Mouse (Mus musculus) embryonic facial prominence, embryonic 13.5 days (tissue): ENCODE data around the gene Hsd17b10. TPM values are rescaled to one million over a fixed set of nuclear protein-coding genes. Genes with fewer than 3 reads are reported as not detected.

Experiments
- ATAC-seq: fragments of 200-750 bp; cut with Nextera tagmentation; 2 replicates; pipeline ENCODE4 v1.8.0; 2017; ENCODE audit warnings: low read depth; ENCODE audit not compliant: insufficient number of reproducible peaks, insufficient read depth, low FRiP score, low TSS enrichment
- H3K27ac ChIP-seq: fragments of 300-500 bp; sonication (generic); 2 replicates; pipeline ENCODE4 v1.5.1; 2015; ENCODE audit warnings: moderate library complexity, mild to moderate bottlenecking, inconsistent platforms
- H3K27me3 ChIP-seq: fragments of 300-500 bp; sonication (generic); 2 replicates; pipeline ENCODE4 v1.6.1; 2015; ENCODE audit warnings: mild to moderate bottlenecking, inconsistent platforms
- H3K36me3 ChIP-seq: fragments of 300-500 bp; sonication (generic); 2 replicates; pipeline ENCODE4 v1.6.1; 2015; ENCODE audit warnings: mild to moderate bottlenecking, inconsistent platforms
- H3K4me1 ChIP-seq: fragments of 300-500 bp; sonication (generic); 2 replicates; pipeline ENCODE4 v1.6.1; 2015; ENCODE audit warnings: inconsistent platforms
- H3K4me2 ChIP-seq: fragments of 300-500 bp; sonication (generic); 2 replicates; pipeline ENCODE4 v1.6.1; 2015; ENCODE audit warnings: moderate library complexity, mild to moderate bottlenecking, inconsistent platforms
- H3K4me3 ChIP-seq: fragments of 300-500 bp; sonication (generic); 2 replicates; pipeline ENCODE4 v1.5.1; 2015; ENCODE audit warnings: mild to moderate bottlenecking, inconsistent platforms
- H3K9ac ChIP-seq: fragments of 300-500 bp; sonication (generic); 2 replicates; pipeline ENCODE4 v1.6.1; 2015; ENCODE audit warnings: mild to moderate bottlenecking, inconsistent platforms
- H3K9me3 ChIP-seq: fragments of 300-500 bp; sonication (generic); 2 replicates; pipeline ENCODE4 v1.6.1; 2016; ENCODE audit warnings: inconsistent platforms
- WGBS: fragments of 180-500 bp; shearing (Covaris S2); methylation state at CpG from one replicate; pipeline ENCODE4 v1.1.7; 2015; ENCODE audit warnings: mixed read lengths; 5-methylcytosine and 5-hydroxymethylcytosine counted together
- polyA plus RNA-seq: library from polyadenylated mRNA; unstranded; fragments of >200 nt; fragmentation: Nextera tagmentation; extraction: Ambion mirVana; gene quantifications from 2 replicates; pipeline ENCODE4 v1.2.1, GENCODE M21; 2015

Hsd17b10 gene
- 223 and 247 TPM in 2 replicates for polyA plus RNA-seq

GRCm38 (mm10) chrX:152001737-152002710 lies at the start of gene Hsd17b10:
TSS of gene Hsd17b10 (plus strand) at chrX:152001845.
- peak within 1 kb of the TSS; percentile 68 for H3K9ac ChIP-seq
- 26% methylated on average over 39 of the region's 41 CpGs for WGBS
- H3K4me2 ChIP-seq, result peak within 1 kb of the TSS; percentile 63
- H3K27ac ChIP-seq, result peak within 1 kb of the TSS; percentile 75
- ATAC-seq, result peak; percentile 96
- peak within 1 kb of the TSS; percentile 54 for H3K4me3 ChIP-seq
- H3K36me3 ChIP-seq, result peaks cover 16% of the 10 kb centered on the region
- H3K4me1 ChIP-seq, result no peaks in the 10 kb centered on the region
- H3K27me3 ChIP-seq, result peaks cover 81% of the 10 kb centered on the region
- H3K9me3 ChIP-seq, result no peaks in the 10 kb centered on the region

DNA sequence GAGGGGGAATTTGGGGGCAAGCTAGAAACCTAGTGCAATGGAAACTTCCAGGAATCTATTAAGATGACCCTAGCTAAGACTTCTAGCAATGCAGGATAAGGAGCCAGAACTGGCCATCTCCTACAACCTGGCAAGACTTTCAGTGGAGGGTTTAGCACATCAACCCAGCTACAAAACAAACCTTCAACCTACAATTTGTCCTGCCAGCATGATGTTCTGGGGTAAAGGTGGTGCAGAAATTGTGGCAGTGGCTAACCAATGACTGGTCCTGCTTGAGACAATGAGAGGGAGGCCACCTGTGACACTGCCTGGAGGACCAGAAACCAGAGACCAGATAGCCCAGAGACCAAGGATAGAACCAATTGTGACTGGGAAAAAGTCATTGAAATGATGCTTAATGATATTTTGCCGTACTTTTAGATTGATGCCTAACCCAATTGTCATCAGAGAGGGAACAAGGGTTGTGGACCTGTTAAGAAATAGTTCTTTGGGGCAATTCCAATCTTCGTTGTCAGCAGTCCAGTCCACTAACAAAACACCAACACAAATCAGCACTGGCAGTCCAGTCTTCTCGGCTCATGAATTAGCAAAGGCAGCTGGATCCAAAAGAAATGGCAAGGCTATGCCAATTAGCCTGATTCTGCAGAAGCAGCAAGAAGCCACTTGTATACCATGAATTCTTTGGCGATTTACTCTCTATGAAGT lies 2.5 kb upstream of the Hsd17b10 start:
- Histone ChIP-seq H3K4me1 (no peaks in the 10 kb centered on the region), H3K9ac (no peak overlapping the region), H3K4me3 (no peak overlapping the region), H3K9me3 (no peaks in the 10 kb centered on the region), H3K27ac (no peak overlapping the region), H3K36me3 (peaks cover 5% of the 10 kb centered on the region; the same call in 1 of the 2 replicates), H3K27me3 (peaks cover 71% of the 10 kb centered on the region), H3K4me2 (no peak overlapping the region)
- WGBS, result 68% methylated on average over 4 of the region's 4 CpGs
- no peak for ATAC-seq

- 33% methylated on average over 9 of the region's 9 CpGs for WGBS
- no peaks in the 10 kb centered on the region for H3K4me1 ChIP-seq
- H3K4me2 ChIP-seq, result peak overlapping the region; percentile 63
- peaks cover 16% of the 10 kb centered on the region for H3K36me3 ChIP-seq
- H3K9ac ChIP-seq, result no peak overlapping the region; the same call in 1 of the 2 replicates
- no peaks in the 10 kb centered on the region for H3K9me3 ChIP-seq
- H3K4me3 ChIP-seq, result peak overlapping the region; percentile 54
- peak overlapping the region; percentile 75 for H3K27ac ChIP-seq
- ATAC-seq, result no peak
- H3K27me3 ChIP-seq, result peaks cover 77% of the 10 kb centered on the region
These were observed 412 bp upstream of the Hsd17b10 start for GRCm38 (mm10) chrX:152001182-152001684.

- Histone ChIP-seq H3K4me2 (peak overlapping the region; percentile 63), H3K27me3 (peaks cover 81% of the 10 kb centered on the region), H3K36me3 (peaks cover 24% of the 10 kb centered on the region), H3K9ac (no peak overlapping the region), H3K4me1 (no peaks in the 10 kb centered on the region), H3K27ac (no peak overlapping the region), H3K9me3 (no peaks in the 10 kb centered on the region), H3K4me3 (peak overlapping the region; percentile 18)
- ATAC-seq, result no peak
- WGBS, result 67% methylated on average over 2 of the region's 2 CpGs
These were observed 1.2 kb downstream of the Hsd17b10 start for GRCm38 (mm10) chrX:152002865-152003264.

- Histone ChIP-seq H3K36me3 (peaks cover 25% of the 10 kb centered on the region), H3K4me3 (no peak overlapping the region), H3K27me3 (peaks cover 72% of the 10 kb centered on the region), H3K27ac (no peak overlapping the region), H3K9me3 (no peaks in the 10 kb centered on the region), H3K4me2 (no peak overlapping the region), H3K4me1 (no peaks in the 10 kb centered on the region), H3K9ac (no peak overlapping the region)
- 79% methylated on average over 1 of the region's 1 CpGs for WGBS
- ATAC-seq, result no peak
These were observed 6.2 kb downstream of the Hsd17b10 start for GRCm38 (mm10) chrX:152007863-152008262.

DNA sequence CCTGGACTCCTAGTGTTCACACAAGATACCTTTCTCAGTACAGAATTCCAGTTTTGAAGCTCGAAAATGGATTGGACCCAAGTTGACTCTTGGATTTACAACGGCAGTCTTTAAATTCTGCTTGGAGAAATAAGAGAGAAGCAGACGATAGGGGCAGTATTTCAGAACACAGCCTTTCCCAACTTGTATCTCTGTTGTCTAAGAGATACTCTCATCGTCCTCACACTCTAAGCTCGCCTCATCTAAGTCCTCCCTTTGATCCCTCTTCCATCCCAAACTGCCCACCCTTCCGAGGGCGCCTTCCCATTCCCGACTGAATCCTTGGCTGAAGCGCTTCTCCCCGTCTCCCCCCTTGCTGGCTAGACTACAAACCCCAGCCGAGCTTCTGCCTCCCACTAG lies 14.1 kb downstream of the Hsd17b10 start:
- H3K4me1 ChIP-seq, result peaks cover 7% of the 10 kb centered on the region; the same call in 1 of the 2 replicates
- H3K4me3 ChIP-seq, result peak overlapping the region; percentile 53
- peaks cover 53% of the 10 kb centered on the region for H3K27me3 ChIP-seq
- H3K9me3 ChIP-seq, result no peaks in the 10 kb centered on the region
- ATAC-seq, result no peak
- H3K27ac ChIP-seq, result peak overlapping the region; percentile 93
- WGBS, result 20% methylated on average over 11 of the region's 11 CpGs
- peak overlapping the region; percentile 78 for H3K9ac ChIP-seq
- H3K36me3 ChIP-seq, result peaks cover 9% of the 10 kb centered on the region
- H3K4me2 ChIP-seq, result peak overlapping the region; percentile 54

GRCm38 (mm10) chrX:152016151-152017145 lies 14.8 kb downstream of the Hsd17b10 start, which contains the start of the genes Ribc1 and Smc1a:
TSS of gene Ribc1 (minus strand) at chrX:152016295.
TSS of gene Smc1a (plus strand) at chrX:152016428.
- Histone ChIP-seq H3K4me3 (peak within 1 kb of the TSS; percentile 53), H3K27ac (peak within 1 kb of the TSS; percentile 93), H3K27me3 (peaks cover 50% of the 10 kb centered on the region), H3K4me1 (peaks cover 7% of the 10 kb centered on the region; the same call in 1 of the 2 replicates), H3K9ac (peak within 1 kb of the TSS; percentile 78), H3K9me3 (no peaks in the 10 kb centered on the region), H3K4me2 (peak within 1 kb of the TSS; percentile 65), H3K36me3 (peaks cover 9% of the 10 kb centered on the region)
- ATAC-seq, result peak; percentile 96
- WGBS, result 25% methylated on average over 64 of the region's 64 CpGs

DNA sequence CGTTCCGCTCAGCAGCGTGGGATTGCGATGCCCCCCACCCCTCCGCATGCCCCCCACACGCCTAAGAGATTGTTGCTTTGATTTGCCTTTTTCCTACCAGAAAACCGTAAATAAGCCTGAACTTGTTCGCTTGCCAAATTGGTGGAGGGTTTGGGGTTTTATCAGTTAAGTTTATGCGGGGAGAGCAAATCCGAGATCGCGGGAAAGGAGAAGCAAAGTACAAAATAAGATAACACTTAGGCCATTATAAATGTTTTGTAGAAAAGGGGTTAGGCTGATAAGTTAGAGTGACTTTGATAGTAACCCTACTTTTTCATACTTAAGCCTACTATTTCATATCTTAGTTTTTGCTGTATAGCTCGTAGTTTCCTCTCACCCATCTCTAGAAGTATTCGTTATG lies 15.5 kb downstream of the Hsd17b10 start:
- H3K27ac ChIP-seq, result peak overlapping the region; percentile 93
- peaks cover 7% of the 10 kb centered on the region; the same call in 1 of the 2 replicates for H3K4me1 ChIP-seq
- peaks cover 9% of the 10 kb centered on the region for H3K36me3 ChIP-seq
- H3K27me3 ChIP-seq, result peaks cover 49% of the 10 kb centered on the region
- WGBS, result 23% methylated on average over 14 of the region's 14 CpGs
- ATAC-seq, result no peak
- H3K4me3 ChIP-seq, result peak overlapping the region; percentile 53
- H3K9ac ChIP-seq, result peak overlapping the region; percentile 69
- H3K4me2 ChIP-seq, result peak overlapping the region; percentile 65
- H3K9me3 ChIP-seq, result no peaks in the 10 kb centered on the region

- H3K27me3 ChIP-seq, result peaks cover 47% of the 10 kb centered on the region
- peaks cover 7% of the 10 kb centered on the region; the same call in 1 of the 2 replicates for H3K4me1 ChIP-seq
- ATAC-seq, result no peak
- no peak overlapping the region for H3K9ac ChIP-seq
- no peak overlapping the region for H3K27ac ChIP-seq
- H3K36me3 ChIP-seq, result peaks cover 4% of the 10 kb centered on the region; the same call in 1 of the 2 replicates
- H3K9me3 ChIP-seq, result no peaks in the 10 kb centered on the region
- 87% methylated on average over 2 of the region's 2 CpGs for WGBS
- no peak overlapping the region for H3K4me2 ChIP-seq
- H3K4me3 ChIP-seq, result no peak overlapping the region
These were observed 17.6 kb downstream of the Hsd17b10 start for GRCm38 (mm10) chrX:152019294-152019693.

GRCm38 (mm10) chrX:152039865-152040264 lies 38.2 kb downstream of the Hsd17b10 start:
- no peak for ATAC-seq
- Histone ChIP-seq H3K4me1 (no peaks in the 10 kb centered on the region), H3K27me3 (peaks cover 33% of the 10 kb centered on the region), H3K9me3 (no peaks in the 10 kb centered on the region), H3K27ac (no peak overlapping the region), H3K4me3 (no peak overlapping the region), H3K36me3 (peaks cover 35% of the 10 kb centered on the region), H3K4me2 (no peak overlapping the region), H3K9ac (no peak overlapping the region)
